Mouse (Mus musculus): ENCODE data around the gene Hsd17b12.

The Hsd17b12 gene

GRCm38 (mm10) chr2:94001918-94002317 lies 155.8 kb downstream of the Hsd17b12 start:
- DNase-seq, result no peak

GRCm38 (mm10) chr2:94001411-94001810 lies 156.4 kb downstream of the Hsd17b12 start:
- no peak for DNase-seq

- DNase-seq, result no peak
Measured at GRCm38 (mm10) chr2:93996254-93996653, 161.5 kb downstream of the Hsd17b12 start, which contains the start of gene Gm27027. Gm27027 (minus strand) TSS chr2:93996354.

GRCm38 (mm10) chr2:93992810-93993209 lies 165.0 kb downstream of the Hsd17b12 start:
- DNase-seq, result no peak

- peak; percentile 24 for DNase-seq
Measured at GRCm38 (mm10) chr2:93992259-93992658, 165.5 kb downstream of the Hsd17b12 start.

GRCm38 (mm10) chr2:93991336-93991735 lies 166.4 kb downstream of the Hsd17b12 start:
- no peak for DNase-seq

- no peak for DNase-seq
Measured at GRCm38 (mm10) chr2:93988440-93988839, 169.3 kb downstream of the Hsd17b12 start.

All from embryo, embryonic 11 days (tissue).